Mouse (Mus musculus) testis, adult 10 weeks (tissue): Measurements from ENCODE around the gene Zbed3. TPM values are rescaled to one million over a fixed set of nuclear protein-coding genes. Genes with fewer than 3 reads are reported as not detected.

ENCODE experiments used
- polyA plus RNA-seq: library from polyadenylated mRNA; stranded (reverse); fragments of 350-450 nt; fragmentation: Illumina TruSeq; extraction: RNeasy Lipid Tissue Mini Kit (QIAGEN cat#74804); gene quantifications from one replicate; pipeline ENCODE4 v1.2.3, GENCODE M21; 2014; ENCODE audit warnings: low read depth, low replicate concordance

Gene Zbed3
- 14.8 TPM for polyA plus RNA-seq

DNA sequence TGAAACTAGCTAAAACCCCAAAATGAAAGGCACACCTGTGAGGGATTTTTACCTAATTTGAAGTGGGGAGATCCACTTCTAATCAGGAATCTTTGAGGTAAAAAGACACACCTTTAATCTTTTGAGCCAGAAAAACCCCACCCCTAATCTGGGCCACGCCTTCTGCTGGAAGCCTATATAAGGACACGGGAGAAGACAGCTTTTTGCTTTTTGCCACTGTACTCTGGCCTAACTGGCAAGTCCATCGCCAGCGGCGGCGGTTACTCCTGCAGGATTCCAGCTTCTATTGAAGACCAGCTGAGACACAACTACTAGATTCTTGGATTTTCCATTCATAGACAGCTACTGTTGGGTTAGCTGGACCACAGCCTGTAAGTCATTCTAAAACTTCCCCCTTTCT is at the start of gene Zbed3:
TSS of gene Zbed3 (plus strand) at position 213 of the 400 bp plus-strand sequence.

DNA sequence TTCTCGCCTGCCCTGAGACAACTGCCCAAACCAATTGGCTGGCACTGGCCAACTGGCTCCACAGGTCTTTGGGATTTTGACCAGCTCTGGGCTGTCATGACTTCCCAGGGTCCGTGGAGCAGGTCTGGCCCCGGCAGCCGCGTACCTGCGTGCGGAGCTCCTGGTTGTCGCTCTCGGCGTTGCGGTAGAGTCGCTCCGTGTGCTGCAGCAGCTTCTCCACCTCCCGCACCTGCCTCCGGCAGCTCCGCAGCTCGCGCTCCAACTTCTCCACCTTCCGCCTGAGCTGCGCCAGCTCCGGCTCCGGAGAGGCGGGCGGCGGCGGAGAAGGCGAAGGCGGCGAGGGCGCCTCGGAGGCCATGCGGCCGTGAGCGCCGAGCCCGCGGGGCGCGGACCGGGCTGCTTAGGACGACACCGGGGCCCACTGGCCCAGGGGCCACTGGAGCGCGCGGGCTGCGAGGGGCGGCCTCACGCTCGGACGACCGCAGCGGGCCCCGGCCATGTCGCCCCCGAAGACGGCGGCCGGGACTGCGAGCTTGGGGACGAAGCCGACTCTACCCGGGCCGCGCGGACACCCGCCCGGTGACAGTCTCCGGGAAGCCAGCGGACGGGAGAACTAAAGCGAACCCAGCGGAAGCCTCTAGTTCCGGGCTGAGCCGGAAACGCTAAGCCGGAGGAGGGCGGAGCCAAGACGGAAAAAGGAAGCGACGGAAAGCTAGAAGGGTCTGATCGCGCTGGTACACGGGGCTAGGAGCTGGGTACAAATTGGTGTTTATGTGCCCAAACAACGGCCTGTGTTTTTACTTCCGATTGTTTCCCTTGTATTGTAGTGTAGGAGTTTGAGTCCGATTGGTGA is 51.5 kb downstream of the Zbed3 start, which contains the start of gene Aggf1:
TSS of gene Aggf1 (minus strand) at position 652 of the 853 bp plus-strand sequence.

Other genes starting within 250 kb of the Zbed3 start
- 3.7 TPM for gene Pde8b, start 73.3 kb upstream of the Zbed3 start, polyA plus RNA-seq
- gene Aggf1, start 51.7 kb downstream of the Zbed3 start, polyA plus RNA-seq, result 15.9 TPM
- gene Crhbp, start 121.3 kb downstream of the Zbed3 start, polyA plus RNA-seq, result 0.20 TPM
- 2.0 TPM for gene S100z, start 155.1 kb downstream of the Zbed3 start, polyA plus RNA-seq
- not detected for gene F2rl1, start 201.6 kb downstream of the Zbed3 start, polyA plus RNA-seq